Mouse (Mus musculus): ENCODE results near the gene Lrrc31. TPM values are rescaled to one million over a fixed set of nuclear protein-coding genes. Genes with fewer than 3 reads are reported as not detected.

Lrrc31 gene
- total and polyA plus RNA-seq, 2 experiments from 2014 or later = not detected

GRCm38 (mm10) chr3:30695661-30696060, 4.0 kb downstream of the Lrrc31 start:
- Histone ChIP-seq H3K27ac (ENCODE audit: low read depth, low read length) (no peak overlapping the region), H3K9ac (no peak overlapping the region), H3K36me3 (ENCODE audit: insufficient read depth) (no peaks in the 10 kb centered on the region), H3K4me3 (ENCODE audit: low read depth, low read length) (no peak overlapping the region), H3K9me3 (ENCODE audit: low read length) (no peaks in the 10 kb centered on the region), H3K4me2 (ENCODE audit: low read depth) (no peak overlapping the region), H3K4me1 (ENCODE audit: insufficient read depth) (no peaks in the 10 kb centered on the region), H3K27me3 (ENCODE audit: insufficient read depth, low read length) (no peaks in the 10 kb centered on the region)
- ATAC-seq = no peak
- WGBS = 92% methylated on average over 2 of the region's 2 CpGs
- no peak for TF ChIP-seq CTCF (IDR thresholded peaks at IDR 0.05; ENCODE audit: low read depth)
- DNase-seq = no peak

DNA sequence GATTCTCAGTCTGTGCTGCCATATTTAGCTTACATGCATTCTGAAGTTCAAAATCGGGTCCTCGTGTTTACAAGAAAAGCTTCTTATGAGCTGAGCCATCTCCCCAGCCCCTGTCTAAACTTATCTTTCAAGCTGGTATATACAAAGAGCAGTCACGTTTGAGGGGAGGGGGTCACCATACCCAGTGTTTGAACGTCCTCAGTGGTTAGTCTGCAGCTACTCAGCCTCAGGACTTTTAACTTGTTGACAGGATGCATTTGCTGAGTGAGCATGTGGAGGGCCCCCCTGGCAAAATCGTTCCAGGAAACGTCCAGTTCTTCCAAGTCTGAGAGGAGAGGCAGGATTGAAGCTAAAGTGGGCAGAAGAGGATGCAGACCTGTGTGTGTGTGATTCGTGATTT, 8.7 kb downstream of the Lrrc31 start:
- no peak overlapping the region for H3K4me2 ChIP-seq (ENCODE audit: low read depth)
- ATAC-seq = no peak

DNA sequence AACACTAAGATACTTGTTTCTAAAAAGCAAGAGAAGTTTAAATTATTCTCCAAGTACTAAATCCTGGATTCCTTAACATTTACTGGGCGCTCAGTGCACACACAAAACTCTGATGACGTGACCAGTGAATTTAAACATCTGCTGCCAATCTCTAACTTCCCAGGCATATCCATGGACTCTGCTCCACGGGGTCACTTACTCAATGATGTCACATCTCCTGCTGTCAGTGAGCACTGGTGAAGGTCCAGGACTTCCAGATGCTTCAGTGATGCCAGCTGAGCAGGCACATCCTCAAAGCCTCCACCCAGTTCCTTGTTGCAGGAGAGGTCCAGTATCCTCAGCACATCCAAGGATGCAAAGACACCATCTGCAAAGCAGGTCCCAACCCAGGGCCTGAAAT, 12.4 kb downstream of the Lrrc31 start:
- no peaks in the 10 kb centered on the region for H3K9me3 ChIP-seq (ENCODE audit: low read length)
- no peaks in the 10 kb centered on the region for H3K4me1 ChIP-seq (ENCODE audit: insufficient read depth)
- 85% methylated on average over 3 of the region's 3 CpGs for WGBS
- no peak overlapping the region for H3K27ac ChIP-seq (ENCODE audit: low read depth, low read length)
- no peak for DNase-seq
- ATAC-seq = no peak
- no peaks in the 10 kb centered on the region for H3K27me3 ChIP-seq (ENCODE audit: insufficient read depth, low read length)
- H3K4me2 ChIP-seq (ENCODE audit: low read depth) = no peak overlapping the region
- H3K4me3 ChIP-seq (ENCODE audit: low read depth, low read length) = no peak overlapping the region
- H3K9ac ChIP-seq = no peak overlapping the region
- no peaks in the 10 kb centered on the region for H3K36me3 ChIP-seq (ENCODE audit: insufficient read depth)
- no peak for TF ChIP-seq CTCF (IDR thresholded peaks at IDR 0.05; ENCODE audit: low read depth)

More for the DNA sequence above, 8.7 kb downstream of the Lrrc31 start:
- TF ChIP-seq CTCF (IDR thresholded peaks at IDR 0.05; ENCODE audit: low read depth) = no peak
- WGBS = 74% methylated on average over 7 of the region's 7 CpGs
- Histone ChIP-seq H3K27me3 (ENCODE audit: insufficient read depth, low read length) (no peaks in the 10 kb centered on the region), H3K9me3 (ENCODE audit: low read length) (no peaks in the 10 kb centered on the region), H3K9ac (no peak overlapping the region), H3K4me1 (ENCODE audit: insufficient read depth) (no peaks in the 10 kb centered on the region), H3K4me3 (ENCODE audit: low read depth, low read length) (no peak overlapping the region), H3K36me3 (ENCODE audit: insufficient read depth) (no peaks in the 10 kb centered on the region), H3K27ac (ENCODE audit: low read depth, low read length) (no peak overlapping the region)
- no peak for DNase-seq

- 86% methylated on average over 6 of the region's 6 CpGs for WGBS
- no peak overlapping the region for H3K9ac ChIP-seq
- TF ChIP-seq CTCF (IDR thresholded peaks at IDR 0.05; ENCODE audit: low read depth) = no peak
- H3K27me3 ChIP-seq (ENCODE audit: insufficient read depth, low read length) = no peaks in the 10 kb centered on the region
- no peaks in the 10 kb centered on the region for H3K4me1 ChIP-seq (ENCODE audit: insufficient read depth)
- H3K4me2 ChIP-seq (ENCODE audit: low read depth) = no peak overlapping the region
- H3K36me3 ChIP-seq (ENCODE audit: insufficient read depth) = no peaks in the 10 kb centered on the region
- ATAC-seq (no peak), DNase-seq (no peak)
- no peak overlapping the region for H3K4me3 ChIP-seq (ENCODE audit: low read depth, low read length)
- no peak overlapping the region for H3K27ac ChIP-seq (ENCODE audit: low read depth, low read length)
- no peaks in the 10 kb centered on the region for H3K9me3 ChIP-seq (ENCODE audit: low read length)
These were observed 16.5 kb downstream of the Lrrc31 start for GRCm38 (mm10) chr3:30683190-30683589.

DNA sequence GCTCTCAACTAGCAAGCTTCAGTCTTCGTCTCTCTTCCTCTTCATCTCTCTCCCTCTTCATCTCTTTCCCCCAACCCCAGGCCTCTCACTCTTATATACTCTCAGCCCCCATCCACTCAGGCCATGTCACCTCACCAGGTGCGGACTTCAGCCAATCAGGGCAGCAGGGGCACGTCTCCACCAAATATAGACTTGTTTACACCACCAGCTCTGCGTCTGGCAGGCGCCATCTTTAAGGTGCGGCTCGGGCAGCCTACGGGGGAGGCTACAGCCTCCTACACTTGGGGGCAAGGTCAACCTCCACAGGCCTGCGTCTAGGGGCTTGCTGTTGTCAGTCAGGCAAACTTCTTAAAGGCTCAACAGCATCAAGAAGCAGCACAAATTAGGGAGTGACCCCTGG, 41.2 kb downstream of the Lrrc31 start:
- WGBS = 88% methylated on average over 9 of the region's 9 CpGs

DNA sequence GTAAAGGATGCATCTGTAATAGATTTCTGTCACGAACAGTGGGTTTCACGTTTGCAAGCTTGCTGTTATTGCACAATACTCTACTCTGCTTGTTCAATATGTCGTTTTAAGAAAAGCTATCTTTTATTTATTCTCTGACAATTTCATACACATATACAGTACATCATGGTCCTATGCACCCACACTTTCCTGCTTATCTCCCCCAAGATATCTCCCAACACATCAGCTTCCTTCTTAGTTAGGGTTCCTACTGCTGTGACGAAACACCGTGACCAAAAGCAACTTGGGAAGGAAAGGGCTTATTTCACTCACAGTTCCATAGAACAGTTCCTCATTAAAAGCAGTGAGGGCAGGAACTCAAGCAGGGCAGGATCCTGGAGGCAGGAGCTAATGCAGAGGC, 43.7 kb downstream of the Lrrc31 start:
- no peak for DNase-seq
- H3K9ac ChIP-seq = no peak overlapping the region
- 90% methylated on average over 5 of the region's 5 CpGs for WGBS
- H3K4me2 ChIP-seq (ENCODE audit: low read depth) = no peak overlapping the region
- H3K9me3 ChIP-seq (ENCODE audit: low read length) = no peaks in the 10 kb centered on the region
- no peaks in the 10 kb centered on the region for H3K4me1 ChIP-seq (ENCODE audit: insufficient read depth)
- H3K27ac ChIP-seq (ENCODE audit: low read depth, low read length) = no peak overlapping the region
- H3K27me3 ChIP-seq (ENCODE audit: insufficient read depth, low read length) = 0 out of 2 replicates have a peak, but pooled peaks cover 2% of the 10 kb centered on the region
- H3K36me3 ChIP-seq (ENCODE audit: insufficient read depth) = no peaks in the 10 kb centered on the region
- H3K4me3 ChIP-seq (ENCODE audit: low read depth, low read length) = no peak overlapping the region
- no peak for ATAC-seq
- TF ChIP-seq CTCF (IDR thresholded peaks at IDR 0.05; ENCODE audit: low read depth) = no peak

More for the DNA sequence above, 41.2 kb downstream of the Lrrc31 start:
- Histone ChIP-seq H3K9ac (no peak overlapping the region), H3K4me2 (ENCODE audit: low read depth) (no peak overlapping the region), H3K27ac (ENCODE audit: low read depth, low read length) (no peak overlapping the region), H3K4me3 (ENCODE audit: low read depth, low read length) (no peak overlapping the region), H3K36me3 (ENCODE audit: insufficient read depth) (no peaks in the 10 kb centered on the region), H3K27me3 (ENCODE audit: insufficient read depth, low read length) (no peaks in the 10 kb centered on the region), H3K4me1 (ENCODE audit: insufficient read depth) (no peaks in the 10 kb centered on the region), H3K9me3 (ENCODE audit: low read length) (no peaks in the 10 kb centered on the region)
- DNase-seq (no peak), ATAC-seq (no peak)
- TF ChIP-seq CTCF (IDR thresholded peaks at IDR 0.05; ENCODE audit: low read depth) = no peak

DNA sequence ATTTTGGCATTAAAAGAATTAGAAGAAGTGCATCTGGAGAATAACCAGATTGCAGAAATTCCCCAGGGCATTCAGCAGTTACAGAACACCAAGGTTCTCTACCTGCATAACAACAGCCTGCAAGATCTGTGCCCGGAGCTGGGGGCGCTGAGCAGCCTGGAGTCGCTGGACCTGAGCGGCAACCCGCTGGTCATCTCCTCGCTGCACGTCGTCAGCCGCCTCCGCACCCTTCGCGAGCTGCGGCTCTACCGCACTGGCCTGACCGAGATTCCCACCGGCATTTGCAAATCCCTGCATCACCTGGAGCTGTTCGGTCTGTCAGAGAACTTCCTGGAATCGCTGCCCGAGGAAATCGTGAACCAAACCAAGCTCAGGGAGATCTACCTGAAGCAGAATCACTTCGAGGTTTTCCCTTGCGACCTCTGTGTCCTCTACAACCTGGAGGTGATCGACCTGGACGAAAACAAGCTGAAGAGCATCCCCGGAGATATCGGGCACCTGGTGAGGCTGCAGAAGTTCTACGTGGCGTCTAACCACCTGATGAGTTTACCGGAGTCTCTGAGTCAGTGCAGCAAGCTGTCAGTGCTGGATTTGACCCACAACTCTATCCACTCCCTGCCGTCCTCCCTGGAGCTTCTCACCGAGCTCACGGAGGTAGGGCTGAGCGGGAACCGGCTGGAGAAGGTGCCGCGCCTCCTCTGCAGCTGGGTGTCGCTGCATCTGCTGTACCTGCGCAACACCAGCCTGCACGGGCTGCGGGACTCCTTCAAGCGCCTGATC, 49.4 kb downstream of the Lrrc31 start:
- Histone ChIP-seq H3K9ac (no peak overlapping the region; the same call in 1 of the 2 replicates), H3K36me3 (ENCODE audit: insufficient read depth) (no peaks in the 10 kb centered on the region), H3K4me1 (ENCODE audit: insufficient read depth) (peaks cover 9% of the 10 kb centered on the region; the same call in 1 of the 2 replicates), H3K27me3 (ENCODE audit: insufficient read depth, low read length) (peaks cover 24% of the 10 kb centered on the region), H3K4me2 (ENCODE audit: low read depth) (peak overlapping the region; percentile 60), H3K4me3 (ENCODE audit: low read depth, low read length) (peak overlapping the region; percentile 40), H3K9me3 (ENCODE audit: low read length) (no peaks in the 10 kb centered on the region), H3K27ac (ENCODE audit: low read depth, low read length) (no peak overlapping the region)
- DNase-seq (peak; percentile 13), ATAC-seq (peak; percentile 78)
- peak; percentile 45; the same call in 1 of the 2 replicates for TF ChIP-seq CTCF (IDR thresholded peaks at IDR 0.05; ENCODE audit: low read depth)
- 1% methylated on average over 41 of the region's 41 CpGs for WGBS
